Mouse (Mus musculus) R1 (cell line): ENCODE results near the gene Eefsec.

Source experiments
- DNase-seq: peaks from one replicate; pipeline ENCODE4 v3.0.0-alpha.2; 2018; ENCODE audit warnings: low read depth, low spot score

The Eefsec gene

GRCm38 (mm10) chr6:88208321-88208720, 238.0 kb downstream of the Eefsec start:
- DNase-seq: no peak

DNA sequence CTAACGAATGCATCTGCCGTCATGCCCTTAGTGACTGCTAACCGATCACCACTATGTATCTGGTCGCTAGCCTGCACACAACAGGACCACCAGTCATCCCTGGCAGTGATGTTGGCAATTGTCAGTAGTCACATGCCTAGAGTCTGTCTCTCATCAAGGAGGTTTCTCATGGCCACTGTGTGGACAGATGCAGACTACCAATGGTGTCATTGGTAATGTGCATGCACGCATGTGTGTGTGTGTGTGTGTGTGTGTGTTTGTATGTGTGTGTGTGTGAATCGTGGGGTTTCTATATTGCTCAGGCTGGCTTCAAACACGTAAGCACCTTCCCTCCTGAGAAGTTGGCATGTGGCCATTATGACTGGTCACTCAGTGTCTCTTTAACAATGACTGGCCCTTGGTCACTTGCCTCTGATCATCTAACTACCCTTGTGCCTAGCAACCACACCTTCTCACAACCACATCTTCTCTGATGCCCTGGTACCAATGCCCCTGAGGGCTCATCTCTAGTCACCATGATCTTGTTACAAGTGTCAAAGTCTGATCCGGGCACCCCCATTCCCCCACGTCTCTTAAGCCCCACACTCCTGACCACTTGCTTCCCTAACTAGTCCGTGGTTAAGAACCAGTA, 238.8 kb downstream of the Eefsec start:
- no peak for DNase-seq
